Mouse (Mus musculus): ENCODE data around the gene Tbc1d24.

DNA sequence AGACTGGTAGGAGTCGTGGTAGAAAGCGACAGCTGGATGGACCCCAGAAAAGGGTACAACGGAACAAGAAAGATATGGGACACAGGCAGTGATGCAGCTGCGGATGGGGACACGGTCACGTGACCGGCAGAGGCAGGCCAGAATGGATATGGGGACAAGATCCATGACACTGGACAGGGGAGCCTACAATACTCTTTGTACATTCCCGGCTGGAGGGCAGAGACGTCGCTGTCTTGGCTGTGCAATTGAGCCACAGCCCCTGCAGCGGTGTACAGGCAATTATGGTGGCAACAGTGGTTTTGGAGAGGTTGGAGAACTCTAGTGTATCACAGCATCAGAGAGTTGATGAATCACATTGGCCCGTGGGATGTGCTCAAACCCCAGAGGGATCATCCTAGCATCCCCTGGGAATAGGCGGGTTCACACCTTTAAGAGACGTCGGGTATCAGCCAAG lies 573 bp upstream of the Tbc1d24 start:
- TF ChIP-seq CTCF (IDR thresholded peaks at IDR 0.05; ENCODE audit: extremely low read depth, insufficient read depth, low read length), result no peak
- TF ChIP-seq POLR2A (IDR thresholded peaks at IDR 0.05; ENCODE audit: extremely low read depth, insufficient read depth, low read length), result no peak

Measured in cortical plate, adult 2 months (tissue).